Mouse (Mus musculus) brain, embryonic 14.5 days (tissue): ENCODE data around the gene H2bfm.
A peak's percentile ranks its signal among the peaks of the same experiment; 100 is the strongest.

Experiments
- CTCF ChIP-seq: fragments of 200-500 bp; IDR thresholded peaks from 2 replicates; pipeline ENCODE4 v1.5.1; 2012; ENCODE audit warnings: inconsistent platforms, mild to moderate bottlenecking, moderate library complexity, borderline replicate concordance; ENCODE audit not compliant: insufficient read depth, insufficient read length; ENCODE audit errors: extremely low read depth
- POLR2A ChIP-seq: fragments of 200-500 bp; IDR thresholded peaks from 2 replicates; pipeline ENCODE4 v1.6.1; 2012; ENCODE audit warnings: mild to moderate bottlenecking, inconsistent platforms, borderline replicate concordance; ENCODE audit not compliant: poor library complexity, insufficient read depth, insufficient read length, severe bottlenecking; ENCODE audit errors: extremely low read depth

- TF ChIP-seq CTCF, result peak; percentile 21; the same call in 1 of the 2 replicates
- no peak for TF ChIP-seq POLR2A
Measured at GRCm38 (mm10) chrX:136895757-136896156, 31.4 kb upstream of the H2bfm start.
